Mouse (Mus musculus): ENCODE results near the gene Fam198b. TPM values are rescaled to one million over a fixed set of nuclear protein-coding genes. Genes with fewer than 3 reads are reported as not detected.
A peak's percentile ranks its signal among the peaks of the same experiment; 100 is the strongest.

Gene Fam198b
- polyA plus RNA-seq (2015; fragmentation: Nextera tagmentation; extraction: Ambion mirVana) = 1.3 and 1.6 TPM in 2 replicates

DNA sequence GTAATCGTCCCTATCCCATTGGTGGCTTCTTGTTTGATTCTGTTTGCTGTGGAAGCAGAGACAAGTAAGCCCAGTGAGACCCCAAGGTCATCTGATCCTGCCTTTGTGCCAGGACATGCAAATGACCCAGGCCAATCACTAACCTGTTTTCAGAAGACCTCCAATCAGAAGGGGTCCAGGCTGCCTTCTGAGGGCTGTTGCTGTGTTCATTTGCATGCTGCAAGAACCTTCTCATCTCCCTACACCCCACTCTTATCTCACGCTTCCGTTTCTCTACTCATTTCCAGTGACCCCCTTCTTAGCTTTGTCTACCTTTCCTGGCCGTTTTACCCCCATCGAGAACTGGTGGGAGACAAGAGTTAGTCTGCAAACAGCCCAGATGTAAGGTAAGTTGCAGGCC, at the start of gene Fam198b:
TSS of gene Fam198b (plus strand) at position 229 of the 400 bp plus-strand sequence.
- H3K27ac ChIP-seq = no peak within 1 kb of the TSS
- peaks cover 8% of the 10 kb centered on the region; the same call in 1 of the 2 replicates for H3K4me1 ChIP-seq
- no peak within 1 kb of the TSS for H3K9ac ChIP-seq
- ATAC-seq (replicated peaks) = 0 out of 2 replicates have a peak, but pooled peaks have one; percentile 4
- no peaks in the 10 kb centered on the region for H3K9me3 ChIP-seq
- no peaks in the 10 kb centered on the region for H3K27me3 ChIP-seq (replicated peaks)
- H3K4me3 ChIP-seq = no peak within 1 kb of the TSS
- H3K36me3 ChIP-seq (replicated peaks) = no peaks in the 10 kb centered on the region
- 62% methylated on average over 5 of the region's 5 CpGs for WGBS
- H3K4me2 ChIP-seq = no peak within 1 kb of the TSS

DNA sequence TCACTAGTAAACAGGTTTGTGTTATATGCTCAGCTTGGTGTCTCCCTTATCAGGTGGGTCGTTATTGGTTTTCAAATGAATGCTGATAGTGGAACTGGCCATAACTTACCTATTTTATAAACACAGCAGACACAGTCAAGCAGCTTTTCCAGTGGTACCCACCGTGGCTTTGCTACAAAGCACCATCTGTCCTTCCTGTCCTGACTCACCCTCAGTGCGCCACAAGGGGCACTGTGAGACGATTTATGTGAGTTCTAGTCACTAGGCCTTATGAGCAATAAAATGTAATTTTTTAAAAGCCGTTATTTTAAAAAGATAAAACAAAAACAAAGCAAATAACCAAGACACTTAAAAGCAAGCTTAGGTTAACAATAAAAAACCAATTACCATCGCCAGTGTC, 45.6 kb upstream of the Fam198b start:
- peaks cover 6% of the 10 kb centered on the region for H3K4me1 ChIP-seq
- H3K4me3 ChIP-seq = no peak overlapping the region
- WGBS = 51% methylated on average over 6 of the region's 6 CpGs
- no peak overlapping the region for H3K27ac ChIP-seq
- H3K9ac ChIP-seq = no peak overlapping the region
- no peak overlapping the region for H3K4me2 ChIP-seq
- no peaks in the 10 kb centered on the region for H3K36me3 ChIP-seq (replicated peaks)
- ATAC-seq (replicated peaks) = no peak
- no peaks in the 10 kb centered on the region for H3K9me3 ChIP-seq
- H3K27me3 ChIP-seq (replicated peaks) = no peaks in the 10 kb centered on the region

DNA sequence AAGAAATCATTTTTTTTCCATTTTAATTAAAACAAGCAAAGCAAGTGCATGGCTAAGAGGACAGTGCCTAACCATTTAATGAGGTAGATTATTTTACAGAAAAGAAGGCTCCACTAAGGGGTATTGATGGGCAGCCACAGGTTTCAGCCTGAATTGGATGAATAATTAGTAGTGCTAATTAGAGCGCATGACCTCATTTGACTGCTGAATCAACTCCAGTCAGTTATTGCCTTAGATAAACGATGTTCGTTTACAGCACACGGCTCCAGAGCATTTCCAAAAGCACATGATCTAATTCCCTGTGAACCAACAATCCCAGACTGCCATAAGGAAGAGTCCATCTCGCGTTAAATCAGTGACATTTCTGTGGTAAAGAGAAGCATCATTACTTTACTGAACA, 42.9 kb upstream of the Fam198b start:
- WGBS = 63% methylated on average over 6 of the region's 6 CpGs
- Histone ChIP-seq H3K27ac (no peak overlapping the region), H3K9ac (no peak overlapping the region), H3K4me1 (peaks cover 6% of the 10 kb centered on the region), H3K9me3 (no peaks in the 10 kb centered on the region), H3K4me3 (peak overlapping the region; percentile 51), H3K36me3 (replicated peaks) (no peaks in the 10 kb centered on the region), H3K27me3 (replicated peaks) (no peaks in the 10 kb centered on the region), H3K4me2 (peak overlapping the region; percentile 91)
- no peak for ATAC-seq (replicated peaks)

- Histone ChIP-seq H3K9me3 (no peaks in the 10 kb centered on the region), H3K27me3 (replicated peaks) (no peaks in the 10 kb centered on the region), H3K36me3 (replicated peaks) (no peaks in the 10 kb centered on the region), H3K4me2 (peak overlapping the region; percentile 91), H3K4me1 (peaks cover 6% of the 10 kb centered on the region), H3K4me3 (peak overlapping the region; percentile 51), H3K9ac (peak overlapping the region; percentile 31; the same call in 1 of the 2 replicates), H3K27ac (no peak overlapping the region)
- 9% methylated on average over 12 of the region's 12 CpGs for WGBS
- peak; percentile 73 for ATAC-seq (replicated peaks)
Observed at GRCm38 (mm10) chr3:79842165-79842564, 42.2 kb upstream of the Fam198b start.

DNA sequence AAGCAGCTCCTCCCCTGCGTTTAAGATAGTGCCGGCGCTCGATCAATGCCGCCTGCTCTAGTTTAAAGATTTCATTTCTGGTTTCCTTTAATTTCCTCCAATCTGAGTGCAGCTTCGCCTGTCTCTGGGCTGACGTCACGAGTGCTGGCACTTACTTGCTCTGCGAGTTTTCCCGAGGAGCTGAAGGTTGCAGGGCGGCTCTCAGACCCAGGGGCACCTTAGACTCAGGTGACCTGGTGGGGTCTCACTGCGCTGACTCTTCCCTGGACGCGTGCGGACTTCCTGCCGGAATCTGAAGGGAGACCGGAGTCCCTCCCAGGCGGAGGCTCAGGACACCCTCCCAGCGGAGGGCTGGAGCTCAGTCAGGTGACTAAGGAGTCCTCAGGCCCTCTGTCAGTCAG, 41.7 kb upstream of the Fam198b start:
- Histone ChIP-seq H3K27me3 (replicated peaks) (no peaks in the 10 kb centered on the region), H3K36me3 (replicated peaks) (no peaks in the 10 kb centered on the region), H3K9ac (peak overlapping the region; percentile 35; the same call in 1 of the 2 replicates), H3K27ac (no peak overlapping the region), H3K9me3 (no peaks in the 10 kb centered on the region), H3K4me2 (peak overlapping the region; percentile 91), H3K4me3 (peak overlapping the region; percentile 51), H3K4me1 (peaks cover 6% of the 10 kb centered on the region)
- 1% methylated on average over 19 of the region's 19 CpGs for WGBS
- peak; percentile 85 for ATAC-seq (replicated peaks)

DNA sequence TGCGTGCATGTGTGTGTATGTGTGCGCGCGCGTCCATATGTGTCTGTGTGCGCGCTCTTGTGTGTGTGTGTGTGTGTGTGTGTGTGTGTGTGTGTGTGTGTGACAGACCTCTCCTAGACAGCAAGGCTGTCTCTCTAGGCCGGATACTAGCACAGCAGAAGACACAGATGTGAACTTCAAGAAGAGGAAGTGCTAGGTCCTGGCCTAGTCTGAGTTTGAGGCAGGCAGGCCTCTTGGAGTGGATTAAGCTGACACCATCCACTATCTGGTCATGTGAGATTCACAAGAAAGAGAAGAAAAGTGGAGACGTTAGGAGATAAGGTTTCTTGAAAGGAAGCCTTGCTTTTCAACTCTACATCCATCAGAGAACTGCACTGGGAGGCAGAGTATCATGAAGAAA, 40.3 kb upstream of the Fam198b start:
- WGBS = 90% methylated on average over 9 of the region's 9 CpGs
- Histone ChIP-seq H3K4me2 (no peak overlapping the region), H3K9ac (no peak overlapping the region), H3K4me1 (peaks cover 6% of the 10 kb centered on the region), H3K9me3 (no peaks in the 10 kb centered on the region), H3K27ac (no peak overlapping the region), H3K27me3 (replicated peaks) (no peaks in the 10 kb centered on the region), H3K4me3 (no peak overlapping the region), H3K36me3 (replicated peaks) (no peaks in the 10 kb centered on the region)
- ATAC-seq (replicated peaks) = no peak

- ATAC-seq (replicated peaks) = no peak
Observed at GRCm38 (mm10) chr3:79846633-79847032, 37.7 kb upstream of the Fam198b start.

DNA sequence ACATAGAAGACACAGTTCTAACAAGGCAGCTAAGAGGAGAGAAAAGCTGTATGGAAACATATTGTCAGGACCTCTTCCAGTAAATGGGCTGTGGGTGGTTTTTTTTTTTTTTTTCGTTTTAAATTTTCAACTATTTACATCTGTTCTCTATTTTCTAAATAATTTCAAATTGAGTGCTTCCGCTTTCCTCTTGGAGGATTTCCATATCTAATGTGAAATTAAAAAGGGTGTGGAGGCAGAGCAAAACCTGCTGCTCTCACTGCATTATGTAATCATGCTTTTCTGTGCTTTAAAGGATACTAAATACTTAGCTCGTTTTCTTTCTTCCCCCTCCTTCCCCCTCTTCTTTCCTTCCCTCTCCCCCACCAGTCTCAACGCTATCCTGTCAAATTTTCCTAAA, 35.5 kb upstream of the Fam198b start:
- H3K9ac ChIP-seq = no peak overlapping the region
- no peak overlapping the region for H3K4me2 ChIP-seq
- H3K27ac ChIP-seq = no peak overlapping the region
- H3K36me3 ChIP-seq (replicated peaks) = no peaks in the 10 kb centered on the region
- H3K27me3 ChIP-seq (replicated peaks) = no peaks in the 10 kb centered on the region
- no peaks in the 10 kb centered on the region for H3K9me3 ChIP-seq
- H3K4me3 ChIP-seq = no peak overlapping the region
- H3K4me1 ChIP-seq = no peaks in the 10 kb centered on the region
- 43% methylated on average over 4 of the region's 4 CpGs for WGBS
- no peak for ATAC-seq (replicated peaks)

More at GRCm38 (mm10) chr3:79846633-79847032, 37.7 kb upstream of the Fam198b start:
- no peak overlapping the region for H3K4me2 ChIP-seq
- no peak overlapping the region for H3K27ac ChIP-seq
- H3K4me3 ChIP-seq = no peak overlapping the region
- H3K9me3 ChIP-seq = no peaks in the 10 kb centered on the region
- no peak overlapping the region for H3K9ac ChIP-seq
- H3K36me3 ChIP-seq (replicated peaks) = no peaks in the 10 kb centered on the region
- H3K4me1 ChIP-seq = peaks cover 5% of the 10 kb centered on the region
- no peaks in the 10 kb centered on the region for H3K27me3 ChIP-seq (replicated peaks)
- WGBS = 90% methylated on average over 5 of the region's 5 CpGs

DNA sequence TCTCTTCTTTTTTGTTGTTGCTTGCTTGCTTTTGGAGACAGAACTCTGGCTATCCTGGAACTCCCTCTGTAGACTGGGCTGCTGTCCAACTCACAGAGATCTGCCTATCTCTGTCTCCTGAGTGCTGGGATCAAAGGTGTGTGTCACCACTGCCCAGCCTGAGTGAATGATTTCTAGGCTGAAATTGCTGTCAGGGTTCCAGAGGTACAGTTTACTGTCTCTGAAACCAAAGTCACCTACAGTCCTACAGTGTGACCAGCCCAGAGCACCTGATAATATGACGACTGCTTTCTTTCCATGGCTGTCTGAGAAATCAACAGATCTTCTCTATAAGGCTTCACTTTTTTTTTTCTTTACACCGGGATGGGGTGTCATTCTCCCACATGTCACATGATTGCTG, 34.7 kb upstream of the Fam198b start:
- Histone ChIP-seq H3K36me3 (replicated peaks) (no peaks in the 10 kb centered on the region), H3K27me3 (replicated peaks) (no peaks in the 10 kb centered on the region), H3K4me3 (no peak overlapping the region), H3K9ac (no peak overlapping the region), H3K4me1 (no peaks in the 10 kb centered on the region), H3K9me3 (no peaks in the 10 kb centered on the region), H3K4me2 (no peak overlapping the region), H3K27ac (no peak overlapping the region)
- ATAC-seq (replicated peaks) = no peak
- 92% methylated on average over 2 of the region's 2 CpGs for WGBS

DNA sequence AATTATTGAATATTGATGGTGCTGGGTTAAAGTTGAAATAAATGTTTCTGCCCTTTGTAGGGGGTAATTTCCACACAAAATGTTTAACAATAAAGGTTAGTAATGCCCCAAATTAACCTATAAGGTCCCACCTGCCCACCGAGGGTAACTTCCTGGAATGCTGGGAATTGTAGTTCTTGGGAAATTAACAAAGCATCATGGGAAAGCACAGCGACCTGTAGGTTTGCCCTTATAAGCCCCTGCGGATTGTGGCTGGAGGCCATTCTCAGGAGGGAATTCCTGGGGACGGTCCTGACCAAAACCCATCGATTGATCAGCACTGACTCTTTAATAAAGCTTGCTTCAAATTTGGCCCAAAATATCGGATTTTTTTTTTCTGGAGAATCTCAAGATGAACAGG, 33.7 kb upstream of the Fam198b start:
- Histone ChIP-seq H3K27ac (no peak overlapping the region), H3K4me3 (no peak overlapping the region), H3K27me3 (replicated peaks) (no peaks in the 10 kb centered on the region), H3K36me3 (replicated peaks) (no peaks in the 10 kb centered on the region), H3K4me2 (no peak overlapping the region), H3K4me1 (no peaks in the 10 kb centered on the region), H3K9me3 (no peaks in the 10 kb centered on the region), H3K9ac (no peak overlapping the region)
- WGBS = 35% methylated on average over 6 of the region's 6 CpGs
- no peak for ATAC-seq (replicated peaks)

DNA sequence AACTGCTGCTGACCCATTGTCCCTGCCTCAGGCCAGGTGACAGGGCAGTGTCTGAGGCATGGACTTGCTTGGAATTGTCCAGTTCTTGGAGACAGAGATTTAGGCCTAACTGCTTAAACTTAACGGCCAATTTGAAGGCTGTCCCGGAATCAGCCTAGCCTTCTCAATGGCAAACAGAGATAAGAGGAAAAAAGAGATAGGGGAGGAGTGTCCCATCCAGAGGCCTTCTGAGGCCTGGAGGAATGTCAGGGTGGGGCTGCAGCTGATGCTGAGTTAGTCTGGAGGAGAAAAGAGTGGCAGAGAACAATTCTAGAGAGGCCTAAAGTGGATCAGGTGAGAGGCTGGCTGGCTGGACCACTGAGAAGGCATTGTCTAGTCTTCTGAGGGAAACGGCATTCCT, 32.2 kb upstream of the Fam198b start:
- Histone ChIP-seq H3K27me3 (replicated peaks) (no peaks in the 10 kb centered on the region), H3K9me3 (no peaks in the 10 kb centered on the region), H3K4me1 (no peaks in the 10 kb centered on the region), H3K4me2 (no peak overlapping the region), H3K9ac (no peak overlapping the region), H3K27ac (no peak overlapping the region), H3K36me3 (replicated peaks) (no peaks in the 10 kb centered on the region), H3K4me3 (no peak overlapping the region)
- ATAC-seq (replicated peaks) = no peak
- 68% methylated on average over 3 of the region's 3 CpGs for WGBS

GRCm38 (mm10) chr3:79852654-79853166, 31.6 kb upstream of the Fam198b start, which contains the start of gene Tmem144:
TSS of gene Tmem144 (minus strand) at chr3:79852773.
- Histone ChIP-seq H3K4me2 (no peak within 1 kb of the TSS), H3K4me3 (no peak within 1 kb of the TSS), H3K4me1 (no peaks in the 10 kb centered on the region), H3K36me3 (replicated peaks) (no peaks in the 10 kb centered on the region), H3K27ac (no peak within 1 kb of the TSS), H3K9ac (no peak within 1 kb of the TSS), H3K27me3 (replicated peaks) (no peaks in the 10 kb centered on the region), H3K9me3 (no peaks in the 10 kb centered on the region)
- ATAC-seq (replicated peaks) = 0 out of 2 replicates have a peak, but pooled peaks have one; percentile 21
- WGBS = 17% methylated on average over 8 of the region's 8 CpGs

- no peak overlapping the region for H3K4me2 ChIP-seq
- WGBS = 62% methylated on average over 5 of the region's 5 CpGs
Observed at GRCm38 (mm10) chr3:79857780-79858179, 26.6 kb upstream of the Fam198b start.

More at GRCm38 (mm10) chr3:79857780-79858179, 26.6 kb upstream of the Fam198b start:
- no peak for ATAC-seq (replicated peaks)
- Histone ChIP-seq H3K27ac (no peak overlapping the region), H3K9me3 (no peaks in the 10 kb centered on the region), H3K4me3 (no peak overlapping the region), H3K4me1 (no peaks in the 10 kb centered on the region), H3K27me3 (replicated peaks) (no peaks in the 10 kb centered on the region), H3K36me3 (replicated peaks) (no peaks in the 10 kb centered on the region), H3K9ac (no peak overlapping the region)

Measured in midbrain, embryonic 15.5 days (tissue).